Mouse (Mus musculus) lung, embryonic 15.5 days (tissue): ENCODE data around the gene Polr3e. TPM values are rescaled to one million over a fixed set of nuclear protein-coding genes. Genes with fewer than 3 reads are reported as not detected.

Experiments
- ATAC-seq: fragments of 200-750 bp; cut with Nextera tagmentation; 2 replicates; pipeline ENCODE4 v1.8.0; 2017; ENCODE audit warnings: moderate number of reproducible peaks, borderline replicate concordance; ENCODE audit not compliant: low FRiP score, low TSS enrichment; ENCODE audit errors: extremely low read depth
- H3K27ac ChIP-seq: fragments of 300-500 bp; sonication (generic); 2 replicates; pipeline ENCODE4 v1.5.1; 2015; ENCODE audit warnings: moderate library complexity, mild to moderate bottlenecking, inconsistent platforms
- H3K27me3 ChIP-seq: fragments of 300-500 bp; sonication (generic); 2 replicates; pipeline ENCODE4 v1.6.1; 2015; ENCODE audit warnings: inconsistent platforms
- H3K36me3 ChIP-seq: fragments of 300-500 bp; sonication (generic); 2 replicates; pipeline ENCODE4 v1.6.1; 2015; ENCODE audit warnings: inconsistent platforms
- H3K4me1 ChIP-seq: fragments of 300-500 bp; sonication (generic); 2 replicates; pipeline ENCODE4 v1.6.1; 2015; ENCODE audit warnings: inconsistent platforms
- H3K4me2 ChIP-seq: fragments of 300-500 bp; sonication (generic); 2 replicates; pipeline ENCODE4 v1.6.1; 2015; ENCODE audit warnings: inconsistent platforms, mild to moderate bottlenecking, moderate library complexity
- H3K4me3 ChIP-seq: fragments of 300-500 bp; sonication (generic); 2 replicates; pipeline ENCODE4 v1.5.1; 2015; ENCODE audit warnings: mild to moderate bottlenecking, inconsistent platforms
- H3K9ac ChIP-seq: fragments of 300-500 bp; sonication (generic); 2 replicates; pipeline ENCODE4 v1.6.1; 2015; ENCODE audit warnings: inconsistent platforms
- H3K9me3 ChIP-seq: fragments of 300-500 bp; sonication (generic); 2 replicates; pipeline ENCODE4 v1.6.1; 2016; ENCODE audit warnings: inconsistent platforms
- WGBS: fragments of 180-500 bp; shearing (Covaris S2); methylation state at CpG from one replicate; pipeline ENCODE4 v1.1.7; 2015; 5-methylcytosine and 5-hydroxymethylcytosine counted together
- polyA plus RNA-seq: library from polyadenylated mRNA; unstranded; fragments of >200 nt; fragmentation: Nextera tagmentation; extraction: Ambion mirVana; gene quantifications from 2 replicates; pipeline ENCODE4 v1.2.1, GENCODE M21; 2015

Gene Polr3e
- polyA plus RNA-seq = 33.3 and 34.0 TPM in 2 replicates

GRCm38 (mm10) chr7:120917592-120918461 is at the start of gene Polr3e:
Gene Polr3e (plus strand): TSS chr7:120917744.
- H3K9ac ChIP-seq = peak within 1 kb of the TSS; percentile 77
- peak within 1 kb of the TSS; percentile 80 for H3K4me2 ChIP-seq
- peak; percentile 97 for ATAC-seq
- no peaks in the 10 kb centered on the region for H3K36me3 ChIP-seq
- peak within 1 kb of the TSS; percentile 87 for H3K4me3 ChIP-seq
- H3K27me3 ChIP-seq = no peaks in the 10 kb centered on the region
- no peaks in the 10 kb centered on the region for H3K9me3 ChIP-seq
- under 1% methylated on average over 81 of the region's 102 CpGs for WGBS
- H3K4me1 ChIP-seq = peaks cover 17% of the 10 kb centered on the region
- peak within 1 kb of the TSS; percentile 81 for H3K27ac ChIP-seq

- Histone ChIP-seq H3K9me3 (no peaks in the 10 kb centered on the region), H3K4me2 (peak overlapping the region; percentile 29; the same call in 1 of the 2 replicates), H3K27ac (peak overlapping the region; percentile 88), H3K27me3 (no peaks in the 10 kb centered on the region), H3K36me3 (no peaks in the 10 kb centered on the region), H3K4me1 (peaks cover 51% of the 10 kb centered on the region), H3K9ac (peak overlapping the region; percentile 19; the same call in 1 of the 2 replicates), H3K4me3 (no peak overlapping the region)
- 26% methylated on average over 5 of the region's 5 CpGs for WGBS
- ATAC-seq = peak; percentile 72
These were observed 47.7 kb upstream of the Polr3e start for GRCm38 (mm10) chr7:120869883-120870282.

DNA sequence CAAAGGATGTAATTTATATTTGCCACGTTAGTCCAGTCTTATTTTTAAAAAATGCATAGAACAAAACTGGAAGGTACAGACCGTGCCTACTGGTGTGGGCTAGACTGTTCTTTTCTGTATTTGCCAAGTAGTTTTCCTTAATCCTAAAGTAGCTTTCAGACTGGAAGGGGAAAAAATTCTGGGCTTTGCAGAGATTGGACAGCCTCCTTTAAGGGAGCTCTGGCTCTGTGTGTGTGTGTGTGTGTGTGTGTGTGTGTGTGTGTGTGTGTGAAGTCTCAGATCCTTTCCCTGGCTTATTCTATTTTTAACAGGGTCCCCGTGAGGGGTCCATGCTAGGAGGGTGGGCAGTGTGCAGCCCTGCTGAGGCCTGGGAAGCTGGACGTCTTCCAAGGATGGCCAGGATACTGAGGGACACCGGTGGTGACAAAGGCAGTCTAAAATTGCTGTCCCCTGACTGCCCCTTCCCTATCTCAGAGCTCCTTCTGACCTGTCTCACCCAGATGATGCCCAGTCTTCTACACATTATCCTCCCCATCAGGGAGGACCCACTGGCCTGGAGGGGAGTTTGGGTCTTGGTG is 47.0 kb upstream of the Polr3e start:
- no peaks in the 10 kb centered on the region for H3K9me3 ChIP-seq
- peak overlapping the region; percentile 88 for H3K27ac ChIP-seq
- WGBS = 41% methylated on average over 5 of the region's 5 CpGs
- no peak for ATAC-seq
- H3K36me3 ChIP-seq = no peaks in the 10 kb centered on the region
- peaks cover 48% of the 10 kb centered on the region for H3K4me1 ChIP-seq
- no peak overlapping the region for H3K4me2 ChIP-seq
- H3K9ac ChIP-seq = no peak overlapping the region; the same call in 1 of the 2 replicates
- no peaks in the 10 kb centered on the region for H3K27me3 ChIP-seq
- no peak overlapping the region for H3K4me3 ChIP-seq

GRCm38 (mm10) chr7:120873083-120873482 is 44.5 kb upstream of the Polr3e start:
- WGBS = 68% methylated on average over 12 of the region's 12 CpGs
- H3K9me3 ChIP-seq = no peaks in the 10 kb centered on the region
- H3K27me3 ChIP-seq = no peaks in the 10 kb centered on the region
- H3K36me3 ChIP-seq = no peaks in the 10 kb centered on the region
- no peak overlapping the region for H3K27ac ChIP-seq
- ATAC-seq = no peak
- H3K4me2 ChIP-seq = no peak overlapping the region
- no peak overlapping the region for H3K4me3 ChIP-seq
- H3K4me1 ChIP-seq = peaks cover 37% of the 10 kb centered on the region
- H3K9ac ChIP-seq = no peak overlapping the region

DNA sequence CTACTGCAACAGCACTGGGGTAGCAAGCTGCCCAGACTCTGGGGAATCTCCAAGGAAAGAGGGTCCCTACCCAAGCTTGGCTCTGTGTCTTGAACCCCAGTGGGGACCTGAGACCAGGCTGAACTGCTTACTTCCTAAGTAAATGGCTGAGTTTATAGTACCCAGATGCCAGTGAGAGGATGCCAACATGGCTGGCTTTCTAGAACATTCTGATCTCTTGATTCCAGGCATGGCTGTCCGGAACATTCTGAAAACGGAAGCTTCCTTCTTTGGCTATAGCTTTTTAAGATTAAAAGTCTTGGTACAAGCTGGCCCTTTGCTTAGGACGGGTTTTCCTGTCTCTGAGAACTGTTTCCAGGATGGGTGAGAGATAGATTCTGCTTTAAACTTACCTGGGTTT is 43.5 kb upstream of the Polr3e start:
- Histone ChIP-seq H3K27ac (no peak overlapping the region), H3K27me3 (no peaks in the 10 kb centered on the region), H3K4me2 (no peak overlapping the region), H3K4me3 (no peak overlapping the region), H3K36me3 (no peaks in the 10 kb centered on the region), H3K9me3 (no peaks in the 10 kb centered on the region), H3K4me1 (peaks cover 31% of the 10 kb centered on the region), H3K9ac (no peak overlapping the region)
- no peak for ATAC-seq
- 87% methylated on average over 3 of the region's 3 CpGs for WGBS

GRCm38 (mm10) chr7:120874764-120875539 is 42.6 kb upstream of the Polr3e start:
- peak; percentile 82 for ATAC-seq
- peaks cover 22% of the 10 kb centered on the region for H3K4me1 ChIP-seq
- no peaks in the 10 kb centered on the region for H3K9me3 ChIP-seq
- H3K36me3 ChIP-seq = peaks cover 1% of the 10 kb centered on the region; the same call in 1 of the 2 replicates
- no peaks in the 10 kb centered on the region for H3K27me3 ChIP-seq
- H3K4me2 ChIP-seq = no peak overlapping the region
- no peak overlapping the region for H3K4me3 ChIP-seq
- WGBS = 44% methylated on average over 7 of the region's 7 CpGs
- H3K27ac ChIP-seq = peak overlapping the region; percentile 77
- H3K9ac ChIP-seq = no peak overlapping the region

DNA sequence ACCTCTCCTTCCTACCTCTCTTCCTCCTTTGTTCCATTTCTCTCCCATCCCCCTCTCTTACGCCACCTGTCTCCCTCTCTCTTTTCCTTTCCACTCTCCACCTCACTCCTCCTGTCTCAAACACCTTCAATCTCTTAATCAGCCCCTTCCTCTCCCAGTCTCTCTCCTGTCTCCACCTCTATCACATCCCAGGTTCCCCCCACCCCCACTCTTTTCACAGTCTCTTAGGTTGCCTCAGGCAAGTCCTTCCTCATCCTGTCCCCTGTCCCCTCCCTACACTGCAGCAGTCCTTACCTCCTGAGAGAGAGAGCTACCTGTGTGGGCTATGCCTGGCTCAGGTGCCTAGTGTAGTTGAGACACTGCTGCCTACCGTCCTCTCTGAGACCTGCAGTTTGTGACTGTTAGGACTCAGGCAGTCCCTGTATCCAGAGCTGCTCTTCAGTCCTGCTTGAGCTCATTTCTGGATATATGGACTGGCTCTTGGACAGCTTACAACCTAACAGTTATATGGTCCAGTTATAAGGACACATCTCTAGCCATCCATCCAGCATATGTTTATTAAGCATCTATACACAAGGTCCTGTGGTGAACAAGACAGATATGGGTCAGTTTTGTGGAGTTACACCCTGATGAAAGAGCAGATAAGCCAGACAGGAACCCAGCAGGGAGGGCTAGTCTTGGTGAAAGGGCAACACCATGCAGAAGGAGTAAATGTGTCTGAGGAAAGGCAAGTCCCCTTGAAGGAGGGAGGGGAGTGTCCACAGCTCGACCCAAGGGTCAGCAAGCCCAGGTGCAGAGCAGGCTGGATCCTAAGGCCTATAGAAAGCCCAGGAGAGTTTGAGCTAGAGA is 41.8 kb upstream of the Polr3e start:
- peaks cover 8% of the 10 kb centered on the region for H3K36me3 ChIP-seq
- no peaks in the 10 kb centered on the region for H3K9me3 ChIP-seq
- ATAC-seq = peak; percentile 83
- peaks cover 14% of the 10 kb centered on the region for H3K4me1 ChIP-seq
- WGBS = 58% methylated on average over 3 of the region's 3 CpGs
- no peak overlapping the region for H3K4me3 ChIP-seq
- H3K4me2 ChIP-seq = no peak overlapping the region
- H3K27me3 ChIP-seq = no peaks in the 10 kb centered on the region
- peak overlapping the region; percentile 77 for H3K27ac ChIP-seq
- H3K9ac ChIP-seq = no peak overlapping the region

DNA sequence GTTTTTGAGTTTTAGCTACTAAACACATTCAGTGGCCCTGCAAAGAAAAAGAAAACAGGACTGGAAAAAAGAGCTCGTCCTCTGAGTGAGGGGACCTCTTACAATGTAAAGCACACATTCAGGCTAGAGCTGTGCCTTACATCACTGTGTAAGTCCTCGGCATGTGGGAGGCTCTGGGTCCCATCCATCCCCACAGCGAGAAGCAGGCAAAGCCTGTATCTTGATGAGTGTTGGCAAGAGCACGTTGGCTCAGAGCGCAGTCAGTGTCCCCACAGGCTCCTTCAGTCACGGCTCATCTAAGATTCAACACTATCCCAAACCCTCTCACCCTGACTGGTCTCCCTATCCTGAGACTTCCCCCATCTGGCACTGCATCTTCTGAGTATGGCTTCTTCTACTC is 39.3 kb upstream of the Polr3e start:
- Histone ChIP-seq H3K9me3 (no peaks in the 10 kb centered on the region), H3K36me3 (peaks cover 22% of the 10 kb centered on the region), H3K9ac (no peak overlapping the region), H3K27me3 (no peaks in the 10 kb centered on the region), H3K4me3 (no peak overlapping the region), H3K27ac (no peak overlapping the region), H3K4me1 (peaks cover 11% of the 10 kb centered on the region; the same call in 1 of the 2 replicates), H3K4me2 (no peak overlapping the region)
- 67% methylated on average over 6 of the region's 6 CpGs for WGBS
- ATAC-seq = no peak

GRCm38 (mm10) chr7:120879972-120880371 is 37.6 kb upstream of the Polr3e start:
- no peak for ATAC-seq
- Histone ChIP-seq H3K27me3 (no peaks in the 10 kb centered on the region), H3K36me3 (peaks cover 37% of the 10 kb centered on the region), H3K9ac (no peak overlapping the region), H3K4me3 (no peak overlapping the region), H3K9me3 (no peaks in the 10 kb centered on the region), H3K4me1 (peaks cover 11% of the 10 kb centered on the region; the same call in 1 of the 2 replicates), H3K4me2 (no peak overlapping the region), H3K27ac (no peak overlapping the region)
- WGBS = 98% methylated on average over 3 of the region's 3 CpGs

- no peak for ATAC-seq
- no peaks in the 10 kb centered on the region for H3K9me3 ChIP-seq
- H3K36me3 ChIP-seq = peaks cover 45% of the 10 kb centered on the region
- WGBS = 96% methylated on average over 4 of the region's 4 CpGs
- H3K4me2 ChIP-seq = no peak overlapping the region
- H3K27ac ChIP-seq = no peak overlapping the region
- no peaks in the 10 kb centered on the region for H3K27me3 ChIP-seq
- H3K4me3 ChIP-seq = no peak overlapping the region
- no peak overlapping the region for H3K9ac ChIP-seq
- peaks cover 6% of the 10 kb centered on the region; the same call in 1 of the 2 replicates for H3K4me1 ChIP-seq
These were observed 36.8 kb upstream of the Polr3e start for GRCm38 (mm10) chr7:120880770-120881169.

GRCm38 (mm10) chr7:120881451-120881850 is 36.1 kb upstream of the Polr3e start:
- Histone ChIP-seq H3K36me3 (peaks cover 51% of the 10 kb centered on the region), H3K9ac (no peak overlapping the region), H3K27ac (no peak overlapping the region), H3K27me3 (no peaks in the 10 kb centered on the region), H3K4me3 (no peak overlapping the region), H3K9me3 (no peaks in the 10 kb centered on the region), H3K4me2 (no peak overlapping the region), H3K4me1 (no peaks in the 10 kb centered on the region)
- no peak for ATAC-seq
- WGBS = 66% methylated on average over 2 of the region's 2 CpGs
